Mouse (Mus musculus): ENCODE data around the gene Ppil2.

- TF ChIP-seq POLR2A (IDR thresholded peaks at IDR 0.05; ENCODE audit: low read depth, low read length) (no peak), CTCF (IDR thresholded peaks at IDR 0.05; ENCODE audit: extremely low read depth, insufficient read depth, insufficient read length, insufficient replicate concordance) (no peak)
These were observed 61.2 kb downstream of the Ppil2 start for GRCm38 (mm10) chr16:17049886-17050285.

Data from spleen, adult 2 months (tissue).